In the genomic region with DNA sequence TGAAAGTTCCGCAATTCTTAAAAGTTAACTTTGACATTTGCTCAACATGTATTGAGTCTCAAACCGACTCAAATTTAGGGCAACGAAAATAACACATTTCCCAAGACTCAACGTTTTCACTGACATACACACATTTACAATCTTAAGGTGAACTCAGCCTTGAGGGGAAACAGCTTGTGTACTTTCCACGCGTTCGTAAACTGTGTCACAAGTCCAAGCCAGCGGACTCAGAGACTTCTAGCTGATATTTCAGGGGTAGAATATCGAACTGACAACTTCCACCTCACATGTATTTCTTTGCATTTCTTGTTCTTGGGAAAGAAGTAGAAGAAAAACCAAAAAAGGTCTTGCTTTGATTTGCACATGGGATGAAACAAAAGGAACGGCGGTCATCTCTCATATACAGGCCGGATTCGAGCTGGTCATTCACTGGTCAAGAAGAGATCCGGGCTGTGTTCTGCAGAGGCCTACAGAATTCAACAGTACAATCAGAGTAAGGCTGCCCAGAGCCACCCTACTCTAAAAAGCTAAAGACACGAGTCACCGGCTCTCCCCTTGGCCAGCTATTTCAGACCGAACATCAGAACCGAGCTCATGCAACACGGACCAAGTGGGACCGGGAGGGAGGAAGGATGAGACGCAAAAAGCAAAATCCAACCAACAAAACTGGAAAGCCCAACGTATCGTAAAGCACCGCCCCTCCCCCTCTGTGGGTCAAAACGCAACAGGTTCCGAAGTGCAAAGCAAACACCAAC, we compare ENCODE assay signal across 9 mouse cellular contexts. TPM values are rescaled to one million over a fixed set of nuclear protein-coding genes. Genes with fewer than 3 reads are reported as not detected.
DNase-seq lines count a peak whose midpoint lies in the region; ATAC-seq and TF ChIP-seq lines count a peak whose summit lies in the region.
"Had no signal": no experiment of that assay in that cellular context is flagged by ENCODE, and none has a peak within 500 bp of the region (broad histone marks: within the 10 kb centered on the region; RNA-seq: fewer than 3 reads in every experiment).

No protein-coding gene starts in this region.

- H3K9me3 ChIP-seq in lung, embryonic 16.5 days (ENCODE audit: control insufficient read depth, low read length): no peaks in the 10 kb centered on the region
- no peaks in the 10 kb centered on the region for H3K9me3 ChIP-seq in forebrain, embryonic 12.5 days
- no peaks in the 10 kb centered on the region for H3K9me3 ChIP-seq in intestine, postnatal 0 days (ENCODE audit: control insufficient read depth)
- no peaks in the 10 kb centered on the region for H3K9me3 ChIP-seq in stomach, embryonic 14.5 days (ENCODE audit: control insufficient read depth, low read depth, low read length)

- H3K36me3 ChIP-seq in lung, embryonic 16.5 days (ENCODE audit: control insufficient read depth, insufficient read depth, low read length): no peaks in the 10 kb centered on the region
- peaks cover 17% of the 10 kb centered on the region for H3K36me3 ChIP-seq in forebrain, embryonic 12.5 days (replicated peaks)
- no peaks in the 10 kb centered on the region for H3K36me3 ChIP-seq in intestine, postnatal 0 days (ENCODE audit: control insufficient read depth, insufficient read depth)
- no peaks in the 10 kb centered on the region for H3K36me3 ChIP-seq in stomach, embryonic 14.5 days (ENCODE audit: control insufficient read depth, insufficient read depth, low read length)

- no peak for TF ChIP-seq CTCF in intestine, postnatal 0 days (IDR thresholded peaks at IDR 0.05; ENCODE audit: low read depth)

- no peak overlapping the region for H3K27ac ChIP-seq in lung, embryonic 16.5 days (ENCODE audit: low read length)
- peak overlapping the region; percentile 95 for H3K27ac ChIP-seq in forebrain, embryonic 12.5 days
- H3K27ac ChIP-seq in intestine, postnatal 0 days (ENCODE audit: low read depth, low read length): no peak overlapping the region
- H3K27ac ChIP-seq in stomach, embryonic 14.5 days (ENCODE audit: low read length): no peak overlapping the region

- H3K4me1 ChIP-seq in lung, embryonic 16.5 days (replicated peaks; ENCODE audit: control insufficient read depth, insufficient read depth, low read length): peaks cover 25% of the 10 kb centered on the region
- peaks cover 44% of the 10 kb centered on the region for H3K4me1 ChIP-seq in forebrain, embryonic 12.5 days
- H3K4me1 ChIP-seq in intestine, postnatal 0 days (replicated peaks; ENCODE audit: control insufficient read depth, insufficient read depth, low read length): peaks cover 9% of the 10 kb centered on the region; the same call in 1 of the 2 replicates
- no peaks in the 10 kb centered on the region for H3K4me1 ChIP-seq in stomach, embryonic 14.5 days (ENCODE audit: control insufficient read depth, insufficient read depth, low read length)

- ATAC-seq in lung, embryonic 16.5 days (ENCODE audit: low read depth): no peak
- ATAC-seq in forebrain, embryonic 12.5 days (ENCODE audit: low FRiP score): no peak
- ATAC-seq in intestine, postnatal 0 days: no peak
- no peak for ATAC-seq in stomach, embryonic 14.5 days (ENCODE audit: insufficient number of reproducible peaks, insufficient read depth, low FRiP score, low read depth)
- ATAC-seq in inflammation-experienced regulatory T-cells, adult 6 months: no peak
- ATAC-seq: Patski had no signal

- WGBS in lung, embryonic 16.5 days: 3% methylated on average over 26 of the region's 26 CpGs
- 1% methylated on average over 26 of the region's 26 CpGs for WGBS in forebrain, embryonic 12.5 days
- 11% methylated on average over 26 of the region's 26 CpGs for WGBS in intestine, postnatal 0 days
- 6% methylated on average over 26 of the region's 26 CpGs for WGBS in stomach, embryonic 14.5 days

- H3K9ac ChIP-seq in lung, embryonic 16.5 days (ENCODE audit: low read length): no peak overlapping the region
- H3K9ac ChIP-seq in forebrain, embryonic 12.5 days: peak overlapping the region; percentile 90
- no peak overlapping the region for H3K9ac ChIP-seq in intestine, postnatal 0 days (ENCODE audit: low read depth, low read length)
- 0 out of 2 replicates have a peak overlapping the region, but pooled peaks have one; percentile 60 for H3K9ac ChIP-seq in stomach, embryonic 14.5 days (replicated peaks; ENCODE audit: low read depth, low read length)

- H3K27me3 ChIP-seq in lung, embryonic 16.5 days (ENCODE audit: control insufficient read depth, insufficient read depth, low read depth, low read length): peaks cover 78% of the 10 kb centered on the region
- H3K27me3 ChIP-seq in forebrain, embryonic 12.5 days: peaks cover 17% of the 10 kb centered on the region
- peaks cover 94% of the 10 kb centered on the region for H3K27me3 ChIP-seq in intestine, postnatal 0 days (replicated peaks; ENCODE audit: control insufficient read depth, insufficient read depth, low read length)
- H3K27me3 ChIP-seq in stomach, embryonic 14.5 days (ENCODE audit: control insufficient read depth, insufficient read depth, low read length): peaks cover 38% of the 10 kb centered on the region

- H3K4me3 ChIP-seq in lung, embryonic 16.5 days (ENCODE audit: low read length): peak overlapping the region; percentile 59
- peak overlapping the region; percentile 83 for H3K4me3 ChIP-seq in forebrain, embryonic 12.5 days (replicated peaks)
- H3K4me3 ChIP-seq in intestine, postnatal 0 days (ENCODE audit: low read depth, low read length): peak overlapping the region; percentile 55; the same call in 1 of the 2 replicates
- H3K4me3 ChIP-seq in stomach, embryonic 14.5 days (ENCODE audit: low read depth, low read length): peak overlapping the region; percentile 52

- H3K4me2 ChIP-seq in lung, embryonic 16.5 days (ENCODE audit: low read depth, low read length): peak overlapping the region; percentile 95; the same call in 1 of the 2 replicates
- H3K4me2 ChIP-seq in forebrain, embryonic 12.5 days: peak overlapping the region; percentile 75
- no peak overlapping the region for H3K4me2 ChIP-seq in intestine, postnatal 0 days (replicated peaks; ENCODE audit: low read depth)
- peak overlapping the region; percentile 80; the same call in 1 of the 2 replicates for H3K4me2 ChIP-seq in stomach, embryonic 14.5 days (replicated peaks; ENCODE audit: low read depth, low read length)

- DNase-seq in lung, postnatal 25 days (ENCODE audit: low spot score): no peak
- DNase-seq in layer of hippocampus, adult 9-11 months: no peak
- DNase-seq in adipocyte (ENCODE audit: low spot score): no peak

RNA-seq across cellular contexts. Expression of gene Sox21, which starts 2.9 kb away (rescaled TPM):
- 0.18 and 0.24 TPM in 2 replicates for polyA plus RNA-seq in lung, embryonic 16.5 days (2015; fragmentation: Nextera tagmentation; extraction: Ambion mirVana)
- polyA plus RNA-seq in forebrain, embryonic 12.5 days (2016; fragmentation: Nextera tagmentation; extraction: Ambion mirVana): 21.2 and 24.9 TPM in 2 replicates
- polyA plus RNA-seq in intestine, postnatal 0 days (2015; fragmentation: Nextera tagmentation; extraction: Ambion mirVana): 0.07 and 0.13 TPM in 2 replicates
- polyA plus RNA-seq in stomach, embryonic 14.5 days (2014; fragmentation: Nextera tagmentation; extraction: Ambion mirVana): 9.3 and 11.8 TPM in 2 replicates
- not detected for polyA plus RNA-seq in inflammation-experienced regulatory T-cells, adult 6 months (2017; shearing (Covaris generic))

RNA-seq across cellular contexts. Expression of gene Gm9376, which starts 32.8 kb away (rescaled TPM):
- not detected in 2 replicates for polyA plus RNA-seq in lung, embryonic 16.5 days (2015; fragmentation: Nextera tagmentation; extraction: Ambion mirVana)
- not detected in 2 replicates for polyA plus RNA-seq in forebrain, embryonic 12.5 days (2016; fragmentation: Nextera tagmentation; extraction: Ambion mirVana)
- not detected in 2 replicates for polyA plus RNA-seq in intestine, postnatal 0 days (2015; fragmentation: Nextera tagmentation; extraction: Ambion mirVana)
- not detected in 2 replicates for polyA plus RNA-seq in stomach, embryonic 14.5 days (2014; fragmentation: Nextera tagmentation; extraction: Ambion mirVana)
- not detected for polyA plus RNA-seq in inflammation-experienced regulatory T-cells, adult 6 months (2017; shearing (Covaris generic))
- polyA plus RNA-seq: Patski had no signal

Comparison
In these comparisons a context has a peak if more than half of its experiments do, and no peak if none do; other contexts are left out.
1. H3K9ac ChIP-seq: peak in forebrain, embryonic 12.5 days (single experiment) and stomach, embryonic 14.5 days (single experiment); none in lung, embryonic 16.5 days (single experiment) and intestine, postnatal 0 days (single experiment).
2. Peak in every context shown above with its lines, with median percentiles within 50 percentile points of each other: H3K4me3 ChIP-seq.